ENCODE assay signal across 16 mouse cellular contexts in genomic region chr12:59563960-59564359, GRCm38 (mm10).
"Had no signal": no experiment of that assay in that cellular context is flagged by ENCODE, and none has a peak within 500 bp of the region (broad histone marks: within the 10 kb centered on the region; RNA-seq: fewer than 3 reads in every experiment).

No protein-coding gene starts in this region.

- H3K4me1 ChIP-seq: neural tube, embryonic 13.5 days; neural tube, embryonic 15.5 days; stomach, embryonic 15.5 days had no signal

- H3K9ac ChIP-seq: neural tube, embryonic 13.5 days; neural tube, embryonic 15.5 days; stomach, embryonic 15.5 days had no signal

- H3K4me3 ChIP-seq: neural tube, embryonic 13.5 days; neural tube, embryonic 15.5 days; stomach, embryonic 15.5 days had no signal

- H3K9me3 ChIP-seq: neural tube, embryonic 13.5 days; neural tube, embryonic 15.5 days; stomach, embryonic 15.5 days had no signal

- H3K27me3 ChIP-seq: neural tube, embryonic 13.5 days; neural tube, embryonic 15.5 days; stomach, embryonic 15.5 days had no signal

- H3K4me2 ChIP-seq: neural tube, embryonic 13.5 days; neural tube, embryonic 15.5 days; stomach, embryonic 15.5 days had no signal

- H3K36me3 ChIP-seq: neural tube, embryonic 13.5 days; neural tube, embryonic 15.5 days; stomach, embryonic 15.5 days had no signal

- H3K27ac ChIP-seq: neural tube, embryonic 13.5 days; neural tube, embryonic 15.5 days; stomach, embryonic 15.5 days; stomach, postnatal 0 days had no signal

- DNase-seq: retina, postnatal 1 day; right cerebral cortex, adult 18-20 months; right cerebral cortex, postnatal 14 days; right cerebral cortex, postnatal 25 days; right cerebral cortex, postnatal 4 days; spleen, adult 18-20 months; thymus, adult 18-20 months; thymus, adult 2 months; thymus, postnatal 14 days; thymus, postnatal 25 days; thymus, postnatal 36 days; thymus, postnatal 4 days had no signal
